Mouse (Mus musculus) T-helper 2 cell (primary cell): ENCODE results near the gene Inafm2.

ENCODE experiments used
- in situ Hi-C: fragments of 300-600 bp; cut with MboI, MseI; formaldehyde crosslinking; loops from one replicate; pipeline ENCODE4 v1.15.1; 2025; ENCODE audit warnings: high pct_unique_total_duplicates

Gene Inafm2

DNA sequence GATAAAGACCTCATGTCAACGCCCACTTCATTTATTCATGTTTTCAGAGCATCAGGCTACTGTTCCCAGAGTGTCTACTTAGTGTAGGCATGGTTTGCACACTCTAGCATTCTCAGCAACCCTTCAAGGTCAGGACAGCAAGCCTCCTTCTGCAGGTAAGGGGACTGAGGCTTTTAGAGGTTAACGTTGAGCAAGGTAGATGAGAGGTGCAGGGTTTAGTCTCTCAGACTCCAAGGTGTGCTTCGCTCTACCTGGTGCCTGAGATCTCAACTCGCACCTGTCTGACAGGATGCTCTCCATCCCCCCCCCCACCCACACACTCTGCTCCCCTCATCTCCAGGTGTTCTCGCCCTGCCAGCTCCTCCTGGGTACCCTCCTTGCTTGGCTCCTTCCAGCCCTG lies 8.6 kb downstream of the Inafm2 start:
- in situ Hi-C loops, result no loop called here

DNA sequence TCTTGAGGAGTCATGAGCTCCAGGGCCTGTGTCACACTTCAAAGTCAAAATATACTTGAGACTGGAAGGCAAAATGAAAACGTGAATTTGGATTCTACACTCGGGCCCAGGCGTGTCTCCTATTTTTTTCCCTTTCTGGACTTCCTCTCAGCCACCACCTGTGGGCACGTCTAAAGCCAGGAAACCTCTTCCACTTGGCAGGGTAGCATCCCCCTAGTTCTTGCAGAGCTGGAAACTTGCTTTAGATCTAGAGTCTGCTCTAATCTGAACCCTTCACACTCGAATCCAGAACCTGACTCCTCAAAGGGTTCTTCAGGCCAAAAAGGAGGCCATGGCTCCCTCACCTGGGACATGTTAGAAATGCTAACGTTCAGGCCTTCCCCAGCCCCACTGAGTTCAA lies 9.8 kb downstream of the Inafm2 start:
- in situ Hi-C loops, result no loop called here

- in situ Hi-C loops, result no loop called here
Observed at GRCm38 (mm10) chr2:118756103-118756502, 10.5 kb downstream of the Inafm2 start.

DNA sequence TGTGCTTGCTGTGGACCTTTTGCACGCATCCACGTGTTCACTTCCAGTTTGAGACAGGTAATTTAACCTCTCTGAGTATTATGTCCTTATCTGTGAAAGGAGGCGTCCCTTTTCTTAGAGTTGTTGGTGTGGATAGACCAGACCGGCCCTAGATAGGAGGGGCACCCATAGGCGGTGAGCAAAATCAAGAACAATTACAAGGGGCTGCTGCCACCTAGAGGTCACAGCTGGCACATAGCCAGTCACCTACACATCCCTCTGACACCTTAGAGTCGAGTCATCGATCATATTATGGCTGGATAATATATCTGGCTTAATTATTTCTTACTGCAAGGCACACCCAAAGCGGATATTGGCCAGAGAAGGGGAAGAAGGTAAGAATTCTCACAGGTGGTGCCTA lies 14.3 kb downstream of the Inafm2 start:
- in situ Hi-C loops, result loop anchor here (5.0 kb wide), 2 partner anchors 122 to 123 kb away; no protein-coding TSS in a partner anchor

DNA sequence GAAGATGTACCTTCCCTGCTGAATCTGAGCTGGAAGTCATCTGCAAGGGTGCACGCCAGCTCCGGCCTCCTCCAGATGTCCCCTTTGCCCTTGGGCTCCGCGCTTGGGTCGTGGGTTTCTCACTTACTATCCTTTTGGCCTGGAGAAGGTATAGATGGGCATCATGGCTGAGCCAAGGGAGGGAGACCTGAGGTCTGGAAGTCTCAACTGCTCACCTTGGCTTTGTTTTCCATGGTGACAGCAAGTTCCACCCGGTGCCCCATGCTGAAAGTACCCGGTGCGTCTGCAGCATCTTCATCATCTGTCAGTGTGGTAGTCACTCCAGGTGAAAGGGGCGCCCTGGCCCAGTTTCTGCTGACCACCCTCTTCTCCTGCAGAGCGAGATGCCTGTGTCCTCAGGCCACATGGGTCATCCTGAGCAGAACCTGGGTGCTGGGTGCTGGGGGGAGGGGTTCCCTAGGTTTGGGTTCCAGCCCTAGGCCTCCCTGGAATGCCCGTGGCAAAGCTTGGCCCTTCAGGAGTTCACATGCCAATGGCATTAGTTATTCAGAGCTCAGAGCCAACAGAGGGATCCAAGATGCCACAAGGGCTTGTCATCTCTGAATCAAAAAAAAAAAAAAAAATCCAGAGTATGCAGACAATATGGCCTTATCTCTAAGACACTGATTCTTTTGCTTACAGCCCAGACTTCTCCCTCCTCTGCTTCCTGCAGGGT lies 14.9 kb downstream of the Inafm2 start:
- in situ Hi-C loops, result loop anchor here (5.0 kb wide), 2 partner anchors 122 to 123 kb away; no protein-coding TSS in a partner anchor

DNA sequence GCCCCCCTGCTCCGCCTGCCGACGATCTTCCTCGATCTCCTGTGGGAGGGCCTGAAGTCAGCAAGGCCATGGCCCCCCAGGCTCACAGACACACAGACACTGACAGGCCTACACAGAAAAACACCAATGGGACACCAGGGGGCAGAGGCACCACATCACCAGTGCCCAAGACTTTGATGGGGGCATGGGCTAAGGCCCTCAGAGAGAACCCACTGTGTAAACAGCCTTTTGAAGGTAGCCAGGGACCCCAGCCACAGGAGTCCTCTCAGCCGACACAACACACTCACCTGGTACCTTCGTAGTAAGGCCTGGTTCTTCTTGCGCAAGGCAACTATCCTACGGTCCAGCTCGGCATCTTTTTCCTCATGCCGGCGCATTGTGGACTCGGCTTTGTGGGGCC lies 15.8 kb downstream of the Inafm2 start:
- in situ Hi-C loops, result loop anchor here (5.0 kb wide), 2 partner anchors 121 to 124 kb away; no protein-coding TSS in a partner anchor

GRCm38 (mm10) chr2:118761906-118762783 lies 16.6 kb downstream of the Inafm2 start, which contains the start of gene Ccdc9b:
Ccdc9b (minus strand) TSS chr2:118762661.
- in situ Hi-C loops, result loop anchor here (5.0 kb wide), 2 partner anchors 120 to 125 kb away; no protein-coding TSS in a partner anchor

GRCm38 (mm10) chr2:118762784-118763148 lies 17.2 kb downstream of the Inafm2 start:
- in situ Hi-C loops, result loop anchor here (5.0 kb wide), 2 partner anchors 120 to 125 kb away; no protein-coding TSS in a partner anchor

- in situ Hi-C loops, result loop anchor here (5.0 kb wide), 2 partner anchors 119 to 126 kb away; no protein-coding TSS in a partner anchor
Observed at GRCm38 (mm10) chr2:118763469-118763868, 17.9 kb downstream of the Inafm2 start.

DNA sequence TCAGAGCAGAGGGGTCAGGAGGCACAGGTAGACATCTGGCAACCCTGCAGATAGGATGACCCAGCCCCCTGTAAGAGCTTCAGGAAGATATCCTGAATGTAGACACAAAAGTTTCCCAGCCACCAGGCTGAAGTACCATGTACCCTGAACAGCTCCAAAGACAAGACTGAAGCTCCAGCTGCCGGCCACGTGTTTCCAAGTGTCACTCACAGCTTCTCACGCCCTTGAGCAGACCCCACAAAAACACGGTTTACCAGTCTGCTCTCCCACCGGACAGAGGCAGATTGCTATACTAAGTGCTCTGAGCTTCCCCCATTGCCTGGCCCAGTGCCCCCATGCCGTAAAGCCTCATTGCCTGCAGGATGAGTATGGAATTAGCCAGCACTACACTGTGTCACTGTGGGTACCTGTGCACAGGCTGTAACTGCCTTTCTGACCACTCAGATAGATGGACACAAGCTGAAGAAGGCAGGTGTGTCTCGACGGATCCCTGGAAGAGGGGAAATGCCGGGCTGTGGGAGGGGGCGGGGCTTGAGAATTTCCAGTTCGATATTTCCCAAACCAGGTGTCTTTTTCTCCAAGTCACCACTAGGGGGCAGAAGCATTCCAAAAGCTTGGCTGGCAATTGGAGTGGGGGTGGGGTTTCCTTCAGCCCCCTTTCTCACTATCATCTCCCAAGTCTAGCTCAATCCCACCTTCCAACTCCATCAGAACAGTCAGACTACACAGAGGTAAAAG lies 18.7 kb downstream of the Inafm2 start:
- in situ Hi-C loops, result loop anchor here (5.0 kb wide), 2 partner anchors 118 to 127 kb away; no protein-coding TSS in a partner anchor

- in situ Hi-C loops, result loop anchor here (5.0 kb wide), 2 partner anchors 117 to 128 kb away; no protein-coding TSS in a partner anchor
Observed at GRCm38 (mm10) chr2:118764875-118765274, 19.3 kb downstream of the Inafm2 start.

- in situ Hi-C loops, result no loop called here
Observed at GRCm38 (mm10) chr2:118766041-118767033, 20.8 kb downstream of the Inafm2 start.

GRCm38 (mm10) chr2:118772158-118772874 lies 26.8 kb downstream of the Inafm2 start, which contains the start of gene Phgr1:
Phgr1 (plus strand) TSS chr2:118772769.
- in situ Hi-C loops, result no loop called here

GRCm38 (mm10) chr2:118774536-118774935 lies 29.0 kb downstream of the Inafm2 start:
- in situ Hi-C loops, result no loop called here

DNA sequence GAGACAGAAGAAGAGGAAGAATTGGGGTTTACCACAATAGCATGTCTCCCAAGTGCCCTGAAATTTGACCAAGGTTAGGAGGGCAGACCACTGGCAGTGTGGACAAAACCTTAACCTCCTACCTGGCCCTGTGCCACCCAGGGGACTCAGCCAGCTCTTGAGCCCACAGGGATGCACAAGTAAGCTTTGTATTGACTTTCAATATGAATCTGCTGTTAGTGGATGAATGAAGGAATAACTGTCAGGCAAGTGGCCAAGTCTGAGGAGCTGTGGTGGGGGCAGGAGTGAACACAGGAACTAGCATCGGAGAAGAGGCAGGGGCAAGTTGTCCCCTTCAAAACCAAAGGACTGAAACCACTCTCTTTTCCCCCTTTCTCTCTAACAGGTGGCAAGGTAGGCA lies 29.8 kb downstream of the Inafm2 start:
- in situ Hi-C loops, result no loop called here

GRCm38 (mm10) chr2:118775846-118776245 lies 30.3 kb downstream of the Inafm2 start:
- in situ Hi-C loops, result no loop called here

DNA sequence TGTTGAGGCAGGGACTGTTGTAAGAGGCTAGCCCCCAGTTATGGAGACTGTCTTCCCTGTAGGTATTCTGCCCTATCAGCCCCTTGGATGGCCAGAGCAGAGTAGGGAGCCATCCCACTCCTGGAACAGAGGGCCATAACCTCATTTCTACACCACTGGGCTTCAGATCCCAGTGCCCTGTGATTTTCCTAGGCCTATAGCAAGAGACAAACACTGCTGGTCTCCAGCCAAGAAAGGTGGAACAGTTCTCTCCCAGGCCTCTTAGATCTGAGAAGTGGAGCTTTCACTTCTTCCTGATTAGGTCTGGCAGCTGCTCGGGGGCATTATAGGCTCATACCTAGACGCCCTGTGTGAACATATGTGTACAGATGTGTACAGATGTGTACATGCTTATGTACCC lies 30.7 kb downstream of the Inafm2 start:
- in situ Hi-C loops, result no loop called here

DNA sequence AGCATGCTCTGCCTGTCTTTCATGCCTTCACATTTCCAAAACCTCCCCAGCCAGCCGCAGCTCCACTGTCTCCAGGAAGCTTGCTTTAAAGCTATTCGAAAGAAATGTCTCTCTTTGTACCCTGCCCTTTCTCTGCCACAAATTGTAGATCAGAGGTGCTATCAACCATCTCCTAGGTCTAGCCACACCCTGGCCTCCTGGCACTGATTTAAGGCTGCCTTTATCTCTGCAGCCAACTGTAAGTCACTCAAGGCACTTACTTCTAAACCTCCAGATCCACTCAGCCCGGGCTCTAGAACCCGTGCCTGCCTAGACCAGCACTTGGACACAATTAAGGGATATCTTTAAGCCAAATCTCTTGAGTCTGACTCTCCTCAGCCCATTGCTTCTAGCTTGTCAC lies 32.9 kb downstream of the Inafm2 start:
- in situ Hi-C loops, result no loop called here

GRCm38 (mm10) chr2:118779065-118779464 lies 33.5 kb downstream of the Inafm2 start:
- in situ Hi-C loops, result no loop called here
